Mouse (Mus musculus) lung, adult 2 months (tissue): Measurements from ENCODE around the gene Vti1a.

Experiments
- CTCF ChIP-seq: fragments of 200-500 bp; IDR thresholded peaks from 2 replicates; pipeline ENCODE4 v1.5.1; 2011; ENCODE audit warnings: mild to moderate bottlenecking, low read length, control low read depth; ENCODE audit not compliant: insufficient read depth
- POLR2A ChIP-seq: fragments of 200-500 bp; IDR thresholded peaks from 2 replicates; pipeline ENCODE4 v1.6.1; 2011; ENCODE audit warnings: low read depth, mild to moderate bottlenecking, control low read depth, low read length, borderline replicate concordance; ENCODE audit errors: extremely low read depth

DNA sequence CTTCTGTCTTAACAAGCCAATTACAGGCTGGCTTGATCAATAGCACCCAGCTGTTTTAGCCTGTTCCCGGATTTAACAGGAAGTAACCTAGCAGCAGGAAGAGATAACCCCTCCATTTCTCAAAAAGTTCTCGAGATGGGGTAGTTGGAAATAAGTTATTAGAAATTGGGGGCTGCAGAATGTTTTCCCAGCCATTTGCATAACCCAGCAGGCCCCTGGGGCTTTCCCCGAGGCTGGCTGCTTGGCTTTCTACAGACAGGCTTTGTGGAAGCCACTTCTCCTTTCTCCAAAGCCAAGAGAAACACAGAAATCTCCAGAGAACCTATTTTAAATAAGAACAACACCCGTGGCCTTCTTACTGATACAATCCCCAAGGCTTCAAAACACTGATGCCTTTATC, 22.9 kb upstream of the Vti1a start:
- no peak for TF ChIP-seq CTCF
- no peak for TF ChIP-seq POLR2A
